Mouse (Mus musculus) cerebellum, postnatal 10 days (tissue): ENCODE measurements at regions not wholly inside any gene's neighbourhood (a gene's known extent, or its start where the extent isn't known, plus 50 kb on each side); places are given as distances from the start of the nearest gene placed in this dataset.

Experiments used
- DNase-seq, 2 experiments: peaks; one replicate each; pipeline ENCODE4 v3.0.0; 2021; ENCODE audit warnings: mixed read lengths in 2 of 2

- DNase-seq, result no peak
These were observed 961.9 kb downstream of the Slitrk1 start for GRCm38 (mm10) chr14:107952076-107952475.

GRCm38 (mm10) chr14:107903717-107904116 lies 1010.2 kb downstream of the Slitrk1 start:
- DNase-seq, result no peak

DNA sequence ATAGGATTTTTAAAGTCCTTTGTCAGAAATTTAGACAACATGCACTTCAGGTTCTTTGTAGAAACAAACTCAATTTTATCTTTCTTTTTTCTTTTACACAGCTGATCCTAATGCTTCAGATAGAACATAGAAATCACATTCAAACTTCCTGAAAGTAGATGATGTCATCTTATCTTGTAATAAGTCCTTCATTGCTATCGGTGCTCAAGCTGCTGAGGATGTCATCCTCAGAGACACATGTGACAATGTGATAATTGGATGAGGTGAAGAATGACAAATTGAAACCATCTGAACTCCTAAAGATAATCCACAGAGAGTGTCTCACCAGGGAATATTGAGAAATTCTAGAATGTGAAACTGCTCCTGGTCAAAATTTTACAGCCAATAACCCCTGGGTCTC lies 1012.1 kb downstream of the Slitrk1 start:
- no peak for DNase-seq

DNA sequence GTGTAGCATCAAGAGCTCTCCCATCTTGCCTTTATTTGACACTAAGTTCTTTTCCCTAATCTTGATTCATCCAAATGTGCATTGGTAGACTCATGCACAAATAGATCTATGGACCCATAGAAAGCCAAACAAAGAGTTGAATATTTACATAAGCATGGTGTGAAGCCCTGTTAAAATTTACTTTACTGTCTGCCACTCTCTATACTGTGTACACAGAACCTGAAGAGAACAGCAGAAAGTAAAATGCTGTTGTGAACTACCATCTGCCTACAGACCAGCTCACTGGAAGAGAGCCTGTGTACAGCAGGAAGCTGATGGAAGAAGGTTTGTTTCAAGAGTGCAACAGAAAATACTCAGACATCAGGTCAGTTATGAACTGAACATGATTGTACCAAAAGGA lies 1053.1 kb downstream of the Slitrk1 start:
- no peak for DNase-seq

- peak; percentile 5 to 21 for DNase-seq
These were observed 1064.3 kb downstream of the Slitrk1 start for GRCm38 (mm10) chr14:107849688-107850087.

GRCm38 (mm10) chr14:107845289-107846215 lies 1068.4 kb downstream of the Slitrk1 start:
- DNase-seq, result no peak

- no peak for DNase-seq
These were observed 1069.4 kb downstream of the Slitrk1 start for GRCm38 (mm10) chr14:107844533-107844932.

DNA sequence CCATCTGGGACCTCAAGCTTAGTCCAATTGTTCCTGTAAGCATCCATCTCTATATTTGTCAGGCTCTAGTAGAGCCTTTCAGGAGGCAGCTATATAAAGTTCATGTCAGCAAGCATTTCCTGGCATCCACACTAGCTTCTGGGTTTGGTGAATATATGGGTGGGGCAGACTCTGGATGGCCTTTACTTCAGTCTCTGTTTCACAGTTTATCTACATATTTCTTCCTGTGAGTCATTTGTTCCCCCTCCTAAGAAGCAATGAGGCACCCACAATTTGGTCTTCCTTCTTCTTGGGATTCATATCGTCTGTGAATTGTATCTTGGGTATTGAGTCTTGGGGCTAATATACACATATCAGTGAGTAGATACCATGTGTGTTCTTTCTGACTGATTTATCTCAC lies 1081.0 kb downstream of the Slitrk1 start:
- DNase-seq, result no peak

- no peak for DNase-seq
These were observed 1128.7 kb downstream of the Slitrk1 start for GRCm38 (mm10) chr14:107785242-107785641.
